8 mouse cellular contexts compared by ENCODE assay signal in genomic region chr5:90930971-90931851, GRCm38 (mm10). TPM values are rescaled to one million over a fixed set of nuclear protein-coding genes. Genes with fewer than 3 reads are reported as not detected.
DNase-seq lines count a peak whose midpoint lies in the region; ATAC-seq lines count a peak whose summit lies in the region.

Gene Mthfd2l (plus strand): TSS chr5:90931117.

- peak; percentile 98 for ATAC-seq in megakaryocyte-erythroid progenitor cell, adult 5-6 weeks (replicated peaks; ENCODE audit: low FRiP score, low TSS enrichment, poor library complexity, severe bottlenecking)

- intact Hi-C loops in gastrocnemius, postnatal 14 days (cut with DNase I; ENCODE audit: low total_unique reads): no loop called here
- intact Hi-C loops in left cerebral cortex, postnatal 14 days (cut with DNase I): no loop called here

- DNase-seq in adrenal gland, adult (ENCODE audit: inconsistent age in 2 of 2, low spot score in 1 of 2): peak; percentile 90 to 96
- DNase-seq in embryo, embryonic 10.5 days (ENCODE audit: low spot score): peak; percentile 92
- DNase-seq in gastrocnemius, postnatal 14 days: peak; percentile 89
- DNase-seq in induced T-regulatory cell, adult 2 months (ENCODE audit: low read depth): peak; percentile 82
- DNase-seq in left cerebral cortex, postnatal 14 days (ENCODE audit: low spot score in 2 of 2): peak; percentile 74 to 76
- peak; percentile 75 for DNase-seq in right cerebral cortex, postnatal 14 days
- DNase-seq in urinary bladder, postnatal 25 days (ENCODE audit: low spot score): peak; percentile 81

RNA-seq across cellular contexts. Expression of gene Mthfd2l, which starts in this region (rescaled TPM):
- 10 to 100 TPM in 1 of 2 experiments, 1 to 10 TPM in 1; 8.2 to 10.1 TPM for total RNA-seq in gastrocnemius, postnatal 14 days (2021)
- total RNA-seq in left cerebral cortex, postnatal 14 days (2021): 10 to 100 TPM; 10.7 to 15.7 TPM
- total RNA-seq in megakaryocyte-erythroid progenitor cell, adult 5-6 weeks (2014; fragmentation: Nextera tagmentation): 20.6 and 24.1 TPM in 2 replicates
- total RNA-seq in megakaryocyte-erythroid progenitor cell, adult 5-6 weeks (2017): 16.1 and 19.1 TPM in 2 replicates

Comparison
In these comparisons a context has a peak if more than half of its experiments do, and no peak if none do; other contexts are left out.
1. Peak in every context shown above with its lines: DNase-seq and ATAC-seq.